Mouse (Mus musculus) urinary bladder, postnatal 4 days (tissue): ENCODE data around the gene Olfr1336.
"Not testable (repeated sequence)": the region's sequence is repeated elsewhere in the genome, so short reads cannot be mapped to it uniquely, and the experiment has no call there.

ENCODE experiments used
- DNase-seq, 2 experiments: peaks; one replicate each; pipeline ENCODE4 v3.0.0; 2021 to 2022; ENCODE audit warnings: low spot score in 2 of 2

The Olfr1336 gene

GRCm38 (mm10) chr7:6455868-6456267 lies at the start of gene Olfr1336:
Gene Olfr1336, plus strand, starts transcription at chr7:6456168.
- no peak for DNase-seq

GRCm38 (mm10) chr7:6410043-6410442 lies 45.9 kb upstream of the Olfr1336 start, which contains the start of gene Gm20715:
Gene Gm20715, plus strand, starts transcription at chr7:6410277.
- DNase-seq = peak; percentile 88 to 96

GRCm38 (mm10) chr7:6414626-6415441 lies 41.1 kb upstream of the Olfr1336 start:
- no peak for DNase-seq

- DNase-seq = no peak
These were observed 40.6 kb upstream of the Olfr1336 start for GRCm38 (mm10) chr7:6415442-6415787.

- no peak for DNase-seq
These were observed 36.1 kb upstream of the Olfr1336 start for GRCm38 (mm10) chr7:6419894-6420293.

GRCm38 (mm10) chr7:6429381-6429780 lies 26.6 kb upstream of the Olfr1336 start:
- no peak for DNase-seq

- DNase-seq = no peak
These were observed 25.6 kb upstream of the Olfr1336 start for GRCm38 (mm10) chr7:6430342-6430741.

GRCm38 (mm10) chr7:6438388-6438787 lies 17.6 kb upstream of the Olfr1336 start, which contains the start of gene Olfr1344:
Gene Olfr1344, plus strand, starts transcription at chr7:6438688.
- DNase-seq = no peak

- DNase-seq = no peak
These were observed 14.8 kb upstream of the Olfr1336 start for GRCm38 (mm10) chr7:6441173-6441572.

GRCm38 (mm10) chr7:6447771-6448170 lies 8.2 kb upstream of the Olfr1336 start:
- no peak for DNase-seq

GRCm38 (mm10) chr7:6456399-6456798 lies 431 bp downstream of the Olfr1336 start:
- DNase-seq = no peak

GRCm38 (mm10) chr7:6466951-6467350 lies 11.0 kb downstream of the Olfr1336 start, which contains the start of gene Olfr1346:
Gene Olfr1346, plus strand, starts transcription at chr7:6467101.
- DNase-seq = no peak

GRCm38 (mm10) chr7:6477633-6478032 lies 21.7 kb downstream of the Olfr1336 start:
- not testable (repeated sequence) for DNase-seq

- no peak for DNase-seq
These were observed 30.9 kb downstream of the Olfr1336 start, which contains the start of gene Olfr5 for GRCm38 (mm10) chr7:6486841-6487240. Gene Olfr5, minus strand, starts transcription at chr7:6486941.

GRCm38 (mm10) chr7:6499655-6500054 lies 43.7 kb downstream of the Olfr1336 start, which contains the start of gene Olfr1347:
Gene Olfr1347, minus strand, starts transcription at chr7:6499755.
- no peak for DNase-seq

- no peak for DNase-seq
These were observed 52.7 kb downstream of the Olfr1336 start, which contains the start of gene Olfr1348 for GRCm38 (mm10) chr7:6508648-6509047. Gene Olfr1348, minus strand, starts transcription at chr7:6508748.
